Mouse (Mus musculus) lung, embryonic 14.5 days (tissue): Measurements from ENCODE around the gene Sbno2. TPM values are rescaled to one million over a fixed set of nuclear protein-coding genes. Genes with fewer than 3 reads are reported as not detected.
A peak's percentile ranks its signal among the peaks of the same experiment; 100 is the strongest.

ENCODE experiments used
- ATAC-seq: fragments of 200-750 bp; cut with Nextera tagmentation; 2 replicates; pipeline ENCODE4 v1.8.0; 2017; ENCODE audit warnings: mild to moderate bottlenecking, moderate TSS enrichment, moderate library complexity; ENCODE audit not compliant: insufficient read depth
- DNase-seq: peaks from one replicate; pipeline ENCODE4 v3.0.0-alpha.2; 2015
- H3K27ac ChIP-seq: fragments of 300-500 bp; sonication (generic); 2 replicates; pipeline ENCODE4 v1.5.1; 2014; ENCODE audit warnings: low read depth, mild to moderate bottlenecking, moderate library complexity
- H3K27me3 ChIP-seq: fragments of 300-500 bp; sonication (generic); 2 replicates; pipeline ENCODE4 v1.6.1; 2014; ENCODE audit warnings: low read length, control low read depth; ENCODE audit not compliant: insufficient read depth
- H3K36me3 ChIP-seq: fragments of 300-500 bp; sonication (generic); 2 replicates; pipeline ENCODE4 v1.6.1; 2014; ENCODE audit warnings: control low read depth; ENCODE audit not compliant: insufficient read depth
- H3K4me1 ChIP-seq: fragments of 300-500 bp; sonication (generic); 2 replicates; pipeline ENCODE4 v1.6.1; 2014; ENCODE audit warnings: antibody characterized with exemption, control low read depth; ENCODE audit not compliant: insufficient read depth
- H3K4me2 ChIP-seq: fragments of 300-500 bp; sonication (generic); 2 replicates; pipeline ENCODE4 v1.6.1; 2014; ENCODE audit warnings: mild to moderate bottlenecking
- H3K4me3 ChIP-seq: fragments of 300-500 bp; sonication (generic); 2 replicates; pipeline ENCODE4 v1.5.1; 2014; ENCODE audit warnings: low read depth, low read length
- H3K9ac ChIP-seq: fragments of 300-500 bp; sonication (generic); 2 replicates; pipeline ENCODE4 v1.6.1; 2014
- H3K9me3 ChIP-seq: fragments of 300-500 bp; sonication (generic); 2 replicates; pipeline ENCODE4 v1.6.1; 2016; ENCODE audit warnings: low read depth, low read length, control low read depth
- CTCF ChIP-seq: IDR thresholded peaks from 2 replicates; pipeline ENCODE4 v1.5.1; 2016; ENCODE audit warnings: antibody characterized with exemption, low read depth
- WGBS: fragments of 180-500 bp; shearing (Covaris S2); extraction: QIAGEN DNeasy Blood & Tissue Kit; methylation state at CpG from one replicate; pipeline ENCODE4 v1.1.7; 2014; 5-methylcytosine and 5-hydroxymethylcytosine counted together
- polyA plus RNA-seq: library from polyadenylated mRNA; unstranded; fragments of >200 nt; fragmentation: Nextera tagmentation; extraction: Ambion mirVana; gene quantifications from 2 replicates; pipeline ENCODE4 v1.2.1, GENCODE M21; 2014

Sbno2 gene
- polyA plus RNA-seq, 1 experiment from 2014 or later = 16.3 TPM

DNA sequence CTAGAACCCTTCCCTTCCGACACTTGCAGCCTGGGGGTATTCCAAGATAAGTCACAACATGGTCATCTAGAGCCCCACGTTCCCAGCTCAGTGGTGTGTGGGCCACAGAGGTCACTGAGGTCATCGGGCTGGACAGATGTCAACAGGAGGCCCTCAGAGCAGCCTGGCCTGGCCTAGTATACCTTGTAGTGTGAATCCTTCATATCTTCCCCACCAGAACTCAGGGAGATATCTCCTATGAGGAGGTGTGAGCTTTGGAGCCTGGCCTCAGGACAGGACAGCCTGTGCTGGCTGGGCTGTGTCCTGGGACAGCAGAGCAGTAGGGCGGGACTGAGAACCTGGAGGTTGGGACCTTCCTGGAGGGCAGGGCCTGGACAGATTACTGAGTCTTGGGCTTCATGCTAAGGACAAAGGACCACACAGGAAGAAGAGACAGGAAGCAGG lies 41.2 kb upstream of the Sbno2 start:
- Histone ChIP-seq H3K27ac (0 out of 2 replicates have a peak overlapping the region, but pooled peaks have one; percentile 16), H3K9ac (0 out of 2 replicates have a peak overlapping the region, but pooled peaks have one; percentile 4), H3K36me3 (peaks cover 51% of the 10 kb centered on the region), H3K4me2 (0 out of 2 replicates have a peak overlapping the region, but pooled peaks have one; percentile 1), H3K9me3 (no peaks in the 10 kb centered on the region), H3K27me3 (no peaks in the 10 kb centered on the region), H3K4me1 (0 out of 2 replicates have a peak, but pooled peaks cover 4% of the 10 kb centered on the region), H3K4me3 (no peak overlapping the region)
- no peak for TF ChIP-seq CTCF
- 72% methylated on average over 4 of the region's 4 CpGs for WGBS
- ATAC-seq (no peak), DNase-seq (no peak)

DNA sequence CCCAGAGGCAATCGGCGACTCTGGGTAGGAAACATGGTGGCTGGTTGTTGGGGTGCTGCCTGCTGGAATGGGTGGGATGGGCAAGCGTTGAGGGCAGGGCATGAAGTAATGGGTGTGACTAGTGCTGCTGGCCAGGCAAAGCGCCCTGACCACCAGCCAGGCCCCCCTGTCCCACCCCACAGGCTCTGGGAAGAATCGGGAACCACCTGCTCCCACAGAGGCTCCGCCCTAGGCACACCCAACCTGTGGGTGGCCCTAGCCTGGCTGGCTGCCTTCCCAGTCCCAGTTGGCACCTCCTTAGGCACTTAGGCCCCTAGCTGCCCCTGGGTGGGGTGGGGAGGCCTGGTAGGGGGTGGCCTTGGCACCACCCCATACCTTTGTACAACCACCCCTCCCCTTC lies 40.5 kb upstream of the Sbno2 start:
- no peak for TF ChIP-seq CTCF
- Histone ChIP-seq H3K9ac (no peak overlapping the region), H3K27ac (0 out of 2 replicates have a peak overlapping the region, but pooled peaks have one; percentile 18), H3K4me2 (0 out of 2 replicates have a peak overlapping the region, but pooled peaks have one; percentile 7), H3K27me3 (no peaks in the 10 kb centered on the region), H3K4me1 (0 out of 2 replicates have a peak, but pooled peaks cover 4% of the 10 kb centered on the region), H3K9me3 (no peaks in the 10 kb centered on the region), H3K4me3 (no peak overlapping the region), H3K36me3 (peaks cover 45% of the 10 kb centered on the region)
- ATAC-seq (no peak), DNase-seq (no peak)
- WGBS = 81% methylated on average over 6 of the region's 6 CpGs

DNA sequence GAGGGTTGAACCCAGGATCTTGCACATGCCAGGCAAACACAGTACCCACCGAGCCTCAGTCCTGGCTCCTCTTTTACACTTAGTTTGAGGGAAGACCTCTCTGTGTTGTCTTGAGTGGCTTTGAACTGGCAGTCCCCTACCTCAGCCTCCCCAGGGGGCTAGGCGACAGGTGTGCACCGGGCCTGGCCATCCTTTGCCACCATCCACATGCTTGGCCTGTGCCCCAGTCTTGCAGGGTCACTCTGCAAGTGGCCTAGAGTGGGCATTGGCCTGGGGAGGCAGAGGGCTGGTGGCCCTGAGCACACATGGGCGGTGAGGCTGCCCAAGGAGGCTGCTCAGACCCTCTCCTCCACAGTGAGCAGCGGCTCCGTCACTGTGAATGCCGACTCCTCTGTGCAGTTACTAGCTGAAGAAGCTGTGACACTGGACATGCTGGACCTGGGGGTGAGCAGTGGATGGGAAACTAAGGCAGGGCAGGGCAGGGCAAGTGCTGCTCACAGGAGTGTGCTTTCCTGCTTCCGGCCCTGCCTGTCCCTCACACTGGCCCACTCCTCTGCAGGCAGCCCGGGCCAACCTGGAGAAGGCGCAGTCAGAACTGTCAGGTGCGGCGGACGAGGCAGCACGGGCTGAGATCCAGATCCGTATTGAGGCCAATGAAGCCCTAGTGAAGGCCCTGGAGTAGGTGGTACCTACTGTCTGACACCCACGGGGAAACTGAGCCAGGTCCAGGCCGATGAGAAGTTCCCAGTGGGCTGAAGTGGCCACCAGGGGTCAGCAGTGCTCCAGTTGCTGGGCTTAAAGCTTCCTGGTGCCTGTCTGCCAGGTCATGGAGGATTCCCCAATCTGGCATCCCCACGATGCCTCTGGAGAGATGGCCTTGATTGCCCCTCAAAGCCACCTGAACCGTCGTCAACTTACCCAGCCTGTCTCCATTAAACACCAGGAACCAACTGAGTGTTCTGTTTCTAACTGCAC lies 39.8 kb upstream of the Sbno2 start:
- no peak overlapping the region for H3K4me2 ChIP-seq

DNA sequence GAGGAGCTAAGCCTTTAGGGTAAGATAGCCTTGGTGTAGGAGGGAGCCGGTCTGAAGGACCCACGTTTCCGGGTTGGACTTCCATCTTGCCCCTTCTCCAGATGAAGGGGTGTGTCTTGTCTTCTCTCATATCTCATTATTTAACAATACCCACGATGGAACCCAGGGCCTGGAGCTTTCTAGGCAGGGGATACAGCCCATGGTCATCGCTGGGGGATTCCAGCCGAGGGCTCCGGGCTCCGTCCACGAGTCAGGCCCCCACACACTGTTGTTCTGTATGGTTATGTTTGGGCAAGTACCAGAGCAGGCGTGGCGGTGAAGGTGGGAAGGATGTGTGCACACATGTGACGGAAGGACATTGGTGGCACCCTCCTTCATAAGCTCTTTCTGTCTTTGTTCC lies 38.8 kb upstream of the Sbno2 start:
- H3K9me3 ChIP-seq = no peaks in the 10 kb centered on the region
- H3K27me3 ChIP-seq = peaks cover 7% of the 10 kb centered on the region
- no peak overlapping the region for H3K27ac ChIP-seq
- H3K9ac ChIP-seq = no peak overlapping the region
- H3K4me2 ChIP-seq = no peak overlapping the region
- H3K36me3 ChIP-seq = peaks cover 33% of the 10 kb centered on the region
- no peak overlapping the region for H3K4me3 ChIP-seq
- no peak for TF ChIP-seq CTCF
- DNase-seq = no peak
- no peak for ATAC-seq
- 0 out of 2 replicates have a peak, but pooled peaks cover 4% of the 10 kb centered on the region for H3K4me1 ChIP-seq
- 88% methylated on average over 12 of the region's 12 CpGs for WGBS

More for the DNA sequence above, 39.8 kb upstream of the Sbno2 start:
- no peak for ATAC-seq
- Histone ChIP-seq H3K4me3 (no peak overlapping the region), H3K36me3 (peaks cover 38% of the 10 kb centered on the region), H3K9ac (no peak overlapping the region), H3K27ac (0 out of 2 replicates have a peak overlapping the region, but pooled peaks have one; percentile 12), H3K27me3 (no peaks in the 10 kb centered on the region), H3K4me1 (0 out of 2 replicates have a peak, but pooled peaks cover 4% of the 10 kb centered on the region), H3K9me3 (no peaks in the 10 kb centered on the region)
- 73% methylated on average over 20 of the region's 20 CpGs for WGBS
- DNase-seq = peak; percentile 86
- peak; percentile 90 for TF ChIP-seq CTCF

DNA sequence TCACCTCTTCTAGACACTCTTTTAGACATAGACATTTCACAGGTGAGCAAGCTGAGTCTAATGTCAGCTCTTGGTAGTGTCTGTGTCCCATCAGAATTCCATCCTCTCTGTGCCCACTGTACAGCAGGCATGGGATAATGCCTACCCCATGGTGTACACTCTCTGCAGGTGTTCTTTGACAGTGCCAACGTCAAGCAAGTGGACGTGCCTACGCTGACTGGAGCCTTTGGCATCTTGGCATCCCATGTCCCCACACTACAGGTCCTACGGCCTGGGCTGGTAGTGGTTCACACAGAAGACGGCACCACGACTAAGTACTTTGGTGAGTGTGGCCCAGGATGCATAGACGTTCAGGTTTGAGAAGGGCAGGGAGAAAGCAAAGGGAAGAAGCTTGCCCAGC lies 38.3 kb upstream of the Sbno2 start:
- DNase-seq = no peak
- TF ChIP-seq CTCF = no peak
- Histone ChIP-seq H3K9ac (no peak overlapping the region), H3K27me3 (peaks cover 12% of the 10 kb centered on the region), H3K36me3 (peaks cover 33% of the 10 kb centered on the region), H3K4me3 (no peak overlapping the region), H3K4me1 (0 out of 2 replicates have a peak, but pooled peaks cover 4% of the 10 kb centered on the region), H3K4me2 (peak overlapping the region; percentile 14; the same call in 1 of the 2 replicates), H3K27ac (no peak overlapping the region), H3K9me3 (no peaks in the 10 kb centered on the region)
- ATAC-seq = no peak
- 88% methylated on average over 7 of the region's 7 CpGs for WGBS

DNA sequence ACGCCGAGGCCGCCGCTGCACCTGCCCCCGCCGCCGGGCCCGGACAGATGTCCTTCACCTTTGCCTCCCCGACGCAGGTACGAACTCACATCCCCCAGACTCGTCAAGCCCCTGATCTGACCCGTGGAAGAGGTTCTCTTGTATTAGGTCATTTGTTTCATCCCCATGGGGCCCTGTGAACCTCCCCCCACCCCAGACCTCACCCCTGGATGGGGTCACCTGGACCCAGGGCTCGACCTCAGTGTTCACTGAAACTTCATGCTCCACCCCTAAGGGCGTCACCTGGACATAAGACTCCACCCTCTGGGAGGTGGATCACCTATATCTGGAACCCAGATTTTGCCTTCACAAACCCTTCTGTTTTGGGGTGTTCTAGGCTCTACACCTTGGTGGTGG lies 37.2 kb upstream of the Sbno2 start:
- Histone ChIP-seq H3K4me3 (peak overlapping the region; percentile 73), H3K4me1 (peaks cover 9% of the 10 kb centered on the region; the same call in 1 of the 2 replicates), H3K27ac (peak overlapping the region; percentile 88), H3K36me3 (peaks cover 33% of the 10 kb centered on the region), H3K9me3 (no peaks in the 10 kb centered on the region), H3K4me2 (peak overlapping the region; percentile 77), H3K27me3 (peaks cover 23% of the 10 kb centered on the region), H3K9ac (peak overlapping the region; percentile 82)
- ATAC-seq (no peak), DNase-seq (no peak)
- 0% methylated on average over 15 of the region's 15 CpGs for whole genome bisulfite sequencing
- TF ChIP-seq CTCF = no peak
